Mouse (Mus musculus) midbrain, embryonic 16.5 days (tissue): Measurements from ENCODE around the gene Grm7. TPM values are rescaled to one million over a fixed set of nuclear protein-coding genes. Genes with fewer than 3 reads are reported as not detected.

Source experiments
- ATAC-seq: fragments of 200-750 bp; cut with Nextera tagmentation; 2 replicates; pipeline ENCODE4 v1.8.0; 2017; ENCODE audit warnings: moderate TSS enrichment
- H3K27ac ChIP-seq: fragments of 300-500 bp; sonication (generic); 2 replicates; pipeline ENCODE4 v1.5.1; 2014; ENCODE audit warnings: mild to moderate bottlenecking, low read length, mixed read lengths
- H3K27me3 ChIP-seq: fragments of 300-500 bp; sonication (generic); 2 replicates; pipeline ENCODE4 v1.6.1; 2014; ENCODE audit warnings: low read depth, low read length, mixed read lengths; ENCODE audit not compliant: control insufficient read depth, insufficient read depth
- H3K36me3 ChIP-seq: fragments of 300-500 bp; sonication (generic); 2 replicates; pipeline ENCODE4 v1.6.1; 2014; ENCODE audit warnings: mild to moderate bottlenecking, low read length, moderate library complexity, mixed read lengths; ENCODE audit not compliant: control insufficient read depth, insufficient read depth
- H3K4me1 ChIP-seq: fragments of 300-500 bp; sonication (generic); 2 replicates; pipeline ENCODE4 v1.6.1; 2014; ENCODE audit warnings: mild to moderate bottlenecking, low read length, mixed read lengths; ENCODE audit not compliant: control insufficient read depth, insufficient read depth
- H3K4me2 ChIP-seq: fragments of 300-500 bp; sonication (generic); 2 replicates; pipeline ENCODE4 v1.6.1; 2014; ENCODE audit warnings: mild to moderate bottlenecking, low read length, mixed read lengths
- H3K4me3 ChIP-seq: fragments of 300-500 bp; sonication (generic); 2 replicates; pipeline ENCODE4 v1.5.1; 2014; ENCODE audit warnings: low read depth, mild to moderate bottlenecking, low read length, moderate library complexity, mixed read lengths
- H3K9ac ChIP-seq: fragments of 300-500 bp; sonication (generic); 2 replicates; pipeline ENCODE4 v1.6.1; 2014; ENCODE audit warnings: low read depth, low read length, mixed read lengths
- H3K9me3 ChIP-seq: fragments of 300-500 bp; sonication (generic); replicated peaks from 2 replicates; pipeline ENCODE4 v1.6.1; 2014; ENCODE audit warnings: mild to moderate bottlenecking, low read length, mixed read lengths; ENCODE audit not compliant: control insufficient read depth, poor library complexity, severe bottlenecking
- WGBS: fragments of 180-500 bp; shearing (Covaris S2); extraction: QIAGEN DNeasy Blood & Tissue Kit; methylation state at CpG from one replicate; pipeline ENCODE4 v1.1.7; 2014; 5-methylcytosine and 5-hydroxymethylcytosine counted together
- polyA plus RNA-seq: library from polyadenylated mRNA; unstranded; fragments of >200 nt; fragmentation: Nextera tagmentation; extraction: Ambion mirVana; gene quantifications from 2 replicates; pipeline ENCODE4 v1.2.1, GENCODE M21; 2015

Grm7 gene
- polyA plus RNA-seq, 1 experiment from 2014 or later, result 39.1 TPM

GRCm38 (mm10) chr6:111049247-111049646, 403.9 kb downstream of the Grm7 start:
- Histone ChIP-seq H3K27ac (no peak overlapping the region), H3K4me3 (no peak overlapping the region), H3K36me3 (no peaks in the 10 kb centered on the region), H3K27me3 (no peaks in the 10 kb centered on the region), H3K9me3 (no peaks in the 10 kb centered on the region), H3K4me2 (no peak overlapping the region), H3K4me1 (no peaks in the 10 kb centered on the region), H3K9ac (no peak overlapping the region)
- no peak for ATAC-seq

- no peaks in the 10 kb centered on the region for H3K27me3 ChIP-seq
- no peak overlapping the region for H3K4me3 ChIP-seq
- no peaks in the 10 kb centered on the region for H3K4me1 ChIP-seq
- no peaks in the 10 kb centered on the region for H3K36me3 ChIP-seq
- WGBS, result 71% methylated on average over 7 of the region's 7 CpGs
- no peaks in the 10 kb centered on the region for H3K9me3 ChIP-seq
- ATAC-seq, result no peak
- H3K4me2 ChIP-seq, result no peak overlapping the region
- no peak overlapping the region for H3K9ac ChIP-seq
- H3K27ac ChIP-seq, result no peak overlapping the region
Measured at GRCm38 (mm10) chr6:111054001-111054975, 408.9 kb downstream of the Grm7 start.

GRCm38 (mm10) chr6:111057798-111058197, 412.4 kb downstream of the Grm7 start:
- H3K4me2 ChIP-seq, result no peak overlapping the region
- H3K9me3 ChIP-seq, result no peaks in the 10 kb centered on the region
- no peaks in the 10 kb centered on the region for H3K4me1 ChIP-seq
- ATAC-seq, result no peak
- no peak overlapping the region for H3K27ac ChIP-seq
- no peak overlapping the region for H3K4me3 ChIP-seq
- 86% methylated on average over 3 of the region's 3 CpGs for WGBS
- H3K9ac ChIP-seq, result no peak overlapping the region
- no peaks in the 10 kb centered on the region for H3K27me3 ChIP-seq
- H3K36me3 ChIP-seq, result no peaks in the 10 kb centered on the region

- no peak overlapping the region for H3K27ac ChIP-seq
- WGBS, result 84% methylated on average over 4 of the region's 4 CpGs
- H3K36me3 ChIP-seq, result no peaks in the 10 kb centered on the region
- H3K27me3 ChIP-seq, result no peaks in the 10 kb centered on the region
- no peaks in the 10 kb centered on the region for H3K4me1 ChIP-seq
- no peak overlapping the region for H3K9ac ChIP-seq
- H3K4me2 ChIP-seq, result no peak overlapping the region
- H3K4me3 ChIP-seq, result no peak overlapping the region
- no peak for ATAC-seq
- no peaks in the 10 kb centered on the region for H3K9me3 ChIP-seq
Measured at GRCm38 (mm10) chr6:111060004-111060403, 414.6 kb downstream of the Grm7 start.

- Histone ChIP-seq H3K4me3 (no peak overlapping the region), H3K4me1 (no peaks in the 10 kb centered on the region), H3K27ac (no peak overlapping the region), H3K27me3 (no peaks in the 10 kb centered on the region), H3K36me3 (no peaks in the 10 kb centered on the region), H3K4me2 (no peak overlapping the region), H3K9me3 (no peaks in the 10 kb centered on the region), H3K9ac (no peak overlapping the region)
- ATAC-seq, result no peak
- 87% methylated on average over 3 of the region's 3 CpGs for WGBS
Measured at GRCm38 (mm10) chr6:111084569-111084968, 439.2 kb downstream of the Grm7 start.

GRCm38 (mm10) chr6:111094818-111095217, 449.4 kb downstream of the Grm7 start:
- H3K9ac ChIP-seq, result no peak overlapping the region
- no peak for ATAC-seq
- H3K9me3 ChIP-seq, result no peaks in the 10 kb centered on the region
- 86% methylated on average over 1 of the region's 1 CpGs for WGBS
- H3K27me3 ChIP-seq, result no peaks in the 10 kb centered on the region
- H3K36me3 ChIP-seq, result no peaks in the 10 kb centered on the region
- no peak overlapping the region for H3K27ac ChIP-seq
- no peaks in the 10 kb centered on the region for H3K4me1 ChIP-seq
- H3K4me3 ChIP-seq, result no peak overlapping the region
- H3K4me2 ChIP-seq, result no peak overlapping the region

- ATAC-seq, result no peak
- Histone ChIP-seq H3K9me3 (no peaks in the 10 kb centered on the region), H3K36me3 (no peaks in the 10 kb centered on the region), H3K4me2 (no peak overlapping the region), H3K9ac (no peak overlapping the region), H3K27me3 (no peaks in the 10 kb centered on the region), H3K4me1 (no peaks in the 10 kb centered on the region), H3K27ac (no peak overlapping the region), H3K4me3 (no peak overlapping the region)
- 73% methylated on average over 1 of the region's 1 CpGs for WGBS
Measured at GRCm38 (mm10) chr6:111105485-111105884, 460.1 kb downstream of the Grm7 start.

- Histone ChIP-seq H3K27ac (no peak overlapping the region), H3K4me1 (no peaks in the 10 kb centered on the region), H3K4me2 (no peak overlapping the region), H3K27me3 (no peaks in the 10 kb centered on the region), H3K9ac (no peak overlapping the region), H3K36me3 (no peaks in the 10 kb centered on the region), H3K9me3 (no peaks in the 10 kb centered on the region), H3K4me3 (no peak overlapping the region)
- no peak for ATAC-seq
- 89% methylated on average over 1 of the region's 1 CpGs for WGBS
Measured at GRCm38 (mm10) chr6:111161037-111161436, 515.7 kb downstream of the Grm7 start.

GRCm38 (mm10) chr6:111195333-111195732, 550.0 kb downstream of the Grm7 start:
- ATAC-seq, result no peak
- Histone ChIP-seq H3K36me3 (no peaks in the 10 kb centered on the region), H3K9ac (no peak overlapping the region), H3K4me3 (no peak overlapping the region), H3K4me1 (no peaks in the 10 kb centered on the region), H3K27ac (no peak overlapping the region), H3K27me3 (no peaks in the 10 kb centered on the region), H3K4me2 (no peak overlapping the region), H3K9me3 (no peaks in the 10 kb centered on the region)
- WGBS, result 89% methylated on average over 3 of the region's 3 CpGs
